ENCODE assay signal across 23 mouse cellular contexts in the genomic region with DNA sequence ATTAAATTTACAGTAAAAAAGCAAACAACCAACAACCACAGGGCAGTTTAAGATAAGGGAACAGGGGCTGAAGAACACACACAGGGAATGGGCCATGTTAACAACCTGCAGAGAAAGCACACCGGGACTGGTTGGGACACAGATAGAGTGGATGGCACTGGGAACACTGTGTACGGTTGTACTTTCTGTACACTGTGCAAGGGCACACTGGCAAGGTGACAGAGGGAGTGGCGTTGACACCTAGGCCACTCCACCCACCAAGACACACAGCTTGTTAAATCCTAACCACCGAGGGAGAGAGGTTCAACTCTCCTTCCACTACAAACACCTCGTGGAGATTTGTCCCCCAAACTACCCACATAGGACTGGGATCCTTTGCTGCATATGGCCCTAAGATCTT.
DNase-seq lines count a peak whose midpoint lies in the region; ATAC-seq and TF ChIP-seq lines count a peak whose summit lies in the region.
"Had no signal": no experiment of that assay in that cellular context is flagged by ENCODE, and none has a peak within 500 bp of the region (broad histone marks: within the 10 kb centered on the region; RNA-seq: fewer than 3 reads in every experiment).

No protein-coding gene starts in this region.

- no peak for DNase-seq in gastrocnemius, adult 2 months
- no peak for DNase-seq in gastrocnemius, postnatal 36 days
- DNase-seq in kidney, adult 9 months, result peak; percentile 73
- DNase-seq in lung, postnatal 36 days, result peak; percentile 49
- DNase-seq in lung, postnatal 10 days, result no peak
- peak; percentile 71 for DNase-seq in large intestine, adult 2 months (ENCODE audit: low read depth, low spot score)
- no peak for DNase-seq in Muller cell, postnatal 12 days (ENCODE audit: inconsistent ontology term)
- DNase-seq: adrenal gland, postnatal 10 days; cerebellum, adult 11 months; cerebellum, postnatal 10 days; lung, embryonic 14.5 days; midbrain, embryonic 14.5 days; spleen, adult 18-20 months had no signal

- peak overlapping the region; percentile 83; the same call in 1 of the 2 replicates for H3K27ac ChIP-seq in gastrocnemius, adult 2 months
- H3K27ac ChIP-seq in kidney, embryonic 16.5 days (ENCODE audit: low read length), result no peak overlapping the region
- H3K27ac ChIP-seq: heart, embryonic 15.5 days; hindbrain, embryonic 10.5 days; hindbrain, postnatal 0 days had no signal

- no peak overlapping the region for H3K4me3 ChIP-seq in gastrocnemius, adult 2 months
- no peak overlapping the region for H3K4me3 ChIP-seq in kidney, embryonic 16.5 days (ENCODE audit: low read length)
- H3K4me3 ChIP-seq: heart, embryonic 15.5 days; hindbrain, embryonic 10.5 days; limb, embryonic 15.5 days; myocyte had no signal

- no peak overlapping the region for H3K9ac ChIP-seq in kidney, embryonic 16.5 days (replicated peaks; ENCODE audit: low read length)
- H3K9ac ChIP-seq: heart, embryonic 15.5 days; limb, embryonic 15.5 days; lung, embryonic 14.5 days had no signal

- peaks cover 8% of the 10 kb centered on the region; the same call in 1 of the 2 replicates for H3K36me3 ChIP-seq in kidney, embryonic 16.5 days (ENCODE audit: insufficient read depth, low read length)

- no peak for TF ChIP-seq CTCF in gastrocnemius, adult 2 months (IDR thresholded peaks at IDR 0.05)

- H3K4me1 ChIP-seq in kidney, embryonic 16.5 days (ENCODE audit: insufficient read depth, low read length), result peaks cover 42% of the 10 kb centered on the region

- no peak overlapping the region for H3K4me2 ChIP-seq in kidney, embryonic 16.5 days (replicated peaks; ENCODE audit: low read depth, low read length)
- H3K4me2 ChIP-seq: heart, embryonic 15.5 days; limb, embryonic 15.5 days; lung, embryonic 14.5 days had no signal

- intact Hi-C loops in gastrocnemius, adult 2 months (cut with DNase I), result loop anchor here (5.0 to 10.0 kb wide), 2 partner anchors 383 to 1016 kb away; no protein-coding TSS in a partner anchor
- intact Hi-C loops in gastrocnemius, postnatal 36 days (cut with DNase I), result loop anchor here (10.0 kb wide), 1 partner anchor 483 kb away; no protein-coding TSS in a partner anchor

- H3K9me3 ChIP-seq in kidney, embryonic 16.5 days (ENCODE audit: low read length), result no peaks in the 10 kb centered on the region
- H3K9me3 ChIP-seq: heart, embryonic 15.5 days; hindbrain, embryonic 10.5 days; limb, embryonic 15.5 days had no signal

- 75% methylated on average over 5 of the region's 5 CpGs for WGBS in kidney, embryonic 16.5 days
- WGBS in large intestine, adult 2 months, result 23% methylated on average over 5 of the region's 5 CpGs

- ATAC-seq in kidney, embryonic 16.5 days (ENCODE audit: low FRiP score, low TSS enrichment), result no peak
- ATAC-seq: activated CD4-positive, CD25-positive, alpha-beta regulatory T cell, adult 4 months; CD4-positive, CD25-positive, alpha-beta regulatory T cell, adult 4 months; forebrain, embryonic 16.5 days; hindbrain, postnatal 0 days; intestine, postnatal 0 days had no signal

- no peaks in the 10 kb centered on the region for H3K27me3 ChIP-seq in kidney, embryonic 16.5 days (ENCODE audit: insufficient read depth, low read length)
- H3K27me3 ChIP-seq: heart, embryonic 15.5 days; limb, embryonic 15.5 days had no signal

Comparison
In these comparisons a context has a peak if more than half of its experiments do, and no peak if none do; other contexts are left out.
1. DNase-seq: peak in kidney, adult 9 months (single experiment), lung, postnatal 36 days (single experiment) and large intestine, adult 2 months (single experiment); none in gastrocnemius, adult 2 months (single experiment), gastrocnemius, postnatal 36 days (0 of 2), lung, postnatal 10 days (single experiment) and Muller cell, postnatal 12 days (single experiment).